Mouse (Mus musculus): ENCODE data around the gene Glt6d1. TPM values are rescaled to one million over a fixed set of nuclear protein-coding genes. Genes with fewer than 3 reads are reported as not detected.
"Not testable (repeated sequence)": the region's sequence is repeated elsewhere in the genome, so short reads cannot be mapped to it uniquely, and the experiment has no call there.

The Glt6d1 gene
- not detected for total RNA-seq (2021)

DNA sequence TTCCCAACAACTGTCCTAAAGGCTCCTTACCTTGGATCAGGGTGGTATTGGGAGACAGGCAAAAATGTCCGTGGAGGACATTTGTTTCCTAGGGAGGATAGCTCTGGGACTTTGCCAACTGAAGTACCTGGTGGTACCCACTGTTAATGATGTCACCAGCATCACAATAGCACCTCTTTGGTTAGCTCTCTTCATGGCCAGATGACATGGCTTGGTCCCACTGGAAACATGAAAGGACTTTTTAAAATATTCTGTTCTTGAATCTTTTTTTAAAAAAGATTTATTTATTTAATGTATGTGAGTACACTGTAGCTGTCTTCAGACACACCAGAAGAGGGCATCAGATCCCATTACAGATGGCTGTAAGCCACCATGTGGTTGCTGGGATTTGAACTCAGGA, at the start of gene Glt6d1:
Gene Glt6d1, minus strand, starts transcription at position 101 of the 400 bp plus-strand sequence.
- intact Hi-C loops (cut with DNase I); DNase-seq: not testable (repeated sequence)

DNA sequence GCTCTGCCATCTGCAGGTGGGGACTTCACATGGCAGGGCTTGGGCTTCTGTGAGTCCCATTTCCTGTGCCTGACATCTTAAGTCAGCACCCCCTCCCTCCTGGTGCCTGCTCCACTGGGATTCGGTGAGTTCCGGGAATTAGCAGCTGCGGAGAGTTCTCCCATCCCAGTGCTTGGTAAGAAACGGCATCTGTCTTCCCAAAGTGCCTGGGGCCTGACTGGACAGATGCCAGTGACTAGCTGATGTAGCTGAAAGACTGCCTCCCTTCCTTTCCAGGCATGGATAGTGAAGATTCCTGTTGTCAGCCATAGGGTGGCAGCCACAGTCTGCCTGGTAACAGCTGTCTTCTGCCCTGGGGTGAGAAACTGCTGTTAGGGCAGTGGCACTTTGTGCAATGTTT, 49.8 kb upstream of the Glt6d1 start:
- no peak for DNase-seq
- intact Hi-C loops (cut with DNase I), result no loop called here

GRCm38 (mm10) chr2:25864230-25864629, 48.6 kb upstream of the Glt6d1 start:
- intact Hi-C loops (cut with DNase I), result no loop called here
- no peak for DNase-seq

DNA sequence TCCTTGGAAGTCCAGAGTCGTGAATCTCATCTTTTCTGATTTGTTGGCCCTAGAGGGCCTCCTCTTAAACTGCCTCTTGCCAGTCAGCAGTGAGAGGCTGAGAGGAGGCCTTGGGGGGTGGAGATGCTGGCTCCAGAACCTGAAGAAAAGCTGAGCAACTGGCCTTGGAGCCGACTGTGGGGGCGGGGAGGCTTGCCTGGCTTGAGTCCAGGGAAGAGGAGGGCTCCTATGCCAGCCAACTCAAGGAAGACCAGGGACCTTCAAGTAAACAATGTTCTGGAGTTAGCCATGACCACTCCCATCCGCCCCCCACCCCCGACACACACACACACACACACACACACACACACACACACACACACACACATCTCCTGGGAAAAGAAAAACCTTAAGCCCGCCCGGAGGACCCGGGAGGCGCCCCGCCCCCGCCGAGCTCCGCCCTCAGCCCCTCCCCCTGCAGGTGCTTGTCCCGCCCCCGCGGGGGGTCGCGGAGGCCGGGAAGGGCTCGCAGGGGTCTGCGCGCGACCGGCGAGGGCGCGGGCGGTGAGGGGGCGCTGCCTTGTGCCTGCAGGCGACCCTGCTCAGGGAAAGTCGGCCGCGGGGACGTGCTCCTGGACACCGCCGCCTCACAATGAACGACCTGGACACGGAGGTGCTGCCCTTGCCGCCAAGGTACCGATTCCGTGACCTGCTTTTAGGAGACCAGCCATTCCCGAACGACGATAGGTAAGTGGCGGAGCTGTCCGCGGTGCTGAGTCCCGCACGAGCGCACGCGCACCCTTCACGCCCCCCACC, 47.9 kb upstream of the Glt6d1 start, which contains the start of gene Kcnt1:
Gene Kcnt1, plus strand, starts transcription at position 398 of the 795 bp plus-strand sequence.
- DNase-seq, result peak; percentile 15 to 29
- intact Hi-C loops (cut with DNase I), result no loop called here

GRCm38 (mm10) chr2:25862696-25863270, 47.1 kb upstream of the Glt6d1 start:
- intact Hi-C loops (cut with DNase I), result no loop called here
- DNase-seq, result no peak

DNA sequence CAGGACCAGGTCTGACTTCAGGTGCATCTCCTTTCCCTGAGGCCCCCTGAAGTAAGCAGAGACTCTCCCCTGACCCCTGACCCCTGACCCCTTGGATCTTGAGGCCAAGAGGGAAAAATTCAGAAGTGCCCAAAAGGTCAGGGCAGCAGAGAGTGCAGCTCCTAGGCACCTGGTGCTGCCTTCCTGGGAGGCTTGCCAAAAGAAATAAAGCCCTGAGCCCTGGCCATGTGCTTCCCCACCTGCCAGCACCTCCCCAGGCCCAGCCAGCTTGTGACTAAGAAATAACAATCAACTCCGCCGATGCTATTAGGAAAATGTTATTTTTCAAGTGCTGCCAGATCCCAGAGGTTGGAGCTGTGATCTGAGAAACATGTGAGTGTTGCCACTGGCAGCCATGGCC, 46.4 kb upstream of the Glt6d1 start:
- intact Hi-C loops (cut with DNase I), result no loop called here
- no peak for DNase-seq

- DNase-seq, result no peak
- intact Hi-C loops (cut with DNase I), result no loop called here
These were observed 44.2 kb upstream of the Glt6d1 start for GRCm38 (mm10) chr2:25859891-25860290.

DNA sequence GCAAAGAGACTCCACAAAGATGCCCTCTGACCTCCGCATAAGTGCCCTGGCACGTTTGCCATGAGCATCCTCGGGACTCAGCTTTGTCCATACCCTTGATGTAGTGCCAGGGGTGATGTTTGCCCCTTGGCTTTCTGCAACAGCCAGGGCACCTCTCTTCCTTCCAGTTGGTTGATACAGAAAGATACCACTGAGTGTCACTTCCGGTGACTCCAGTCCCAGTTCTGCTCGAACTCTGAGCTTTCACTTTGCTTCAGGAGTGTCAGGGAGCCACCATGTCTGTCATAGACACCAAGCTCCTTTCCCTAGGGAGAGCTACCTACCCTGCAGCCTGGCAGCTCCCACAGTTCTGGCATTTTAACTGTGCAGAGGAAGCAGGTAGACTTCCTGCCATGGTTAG, 38.4 kb upstream of the Glt6d1 start:
- intact Hi-C loops (cut with DNase I), result loop anchor here (5.0 kb wide), 1 partner anchor 288 kb away; no protein-coding TSS in a partner anchor
- no peak for DNase-seq

DNA sequence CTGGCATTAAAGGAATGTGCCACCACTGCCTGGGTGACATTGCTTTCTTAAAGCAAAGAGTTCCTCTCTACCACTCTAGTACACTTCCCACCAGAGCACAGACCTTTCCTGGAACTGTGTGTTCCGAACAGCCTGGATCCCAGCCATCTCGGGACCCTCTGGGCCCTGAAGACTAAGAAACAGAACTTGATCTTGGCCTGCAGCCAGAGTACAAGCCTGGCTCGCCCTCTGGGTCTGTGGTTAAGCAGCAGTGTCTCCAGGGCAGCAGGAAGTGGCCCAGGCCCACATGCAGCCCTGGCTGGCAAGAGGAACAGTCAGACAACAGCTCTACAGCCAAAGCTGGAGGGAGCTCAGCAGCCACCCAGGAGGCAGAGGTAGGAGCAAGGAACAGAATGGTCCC, 37.0 kb upstream of the Glt6d1 start:
- intact Hi-C loops (cut with DNase I), result loop anchor here (5.0 kb wide), 1 partner anchor 290 kb away; no protein-coding TSS in a partner anchor

DNA sequence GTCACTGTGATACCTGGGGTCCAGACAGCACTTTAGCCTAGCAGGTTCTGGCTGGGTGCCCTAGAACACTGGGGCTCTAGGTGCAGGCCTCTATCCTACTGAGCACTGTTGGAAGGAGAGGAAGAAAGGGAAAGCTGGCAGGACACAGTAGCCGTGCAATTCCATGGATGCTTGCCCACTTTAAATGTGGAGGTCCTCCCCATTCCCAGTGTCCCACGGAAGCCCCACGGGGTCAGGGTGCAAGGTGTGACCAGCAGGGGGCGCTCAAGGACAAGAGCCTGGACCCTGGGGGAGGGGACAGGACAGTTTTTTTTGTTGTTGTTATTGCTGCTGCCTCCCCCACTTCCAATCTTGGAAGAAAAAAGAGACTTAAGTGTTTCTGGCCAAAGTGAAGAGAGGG, 34.7 kb upstream of the Glt6d1 start:
- intact Hi-C loops (cut with DNase I), result loop anchor here (5.0 kb wide), 1 partner anchor 292 kb away; no protein-coding TSS in a partner anchor
- peak; percentile 50 to 72 for DNase-seq

More for the DNA sequence above, 37.0 kb upstream of the Glt6d1 start:
- peak; percentile 19 to 44 for DNase-seq

- intact Hi-C loops (cut with DNase I), result no loop called here
- no peak for DNase-seq
These were observed 31.6 kb upstream of the Glt6d1 start, which contains the start of gene Sohlh1 for GRCm38 (mm10) chr2:25847226-25847625. Gene Sohlh1 (minus strand): TSS chr2:25847248.

DNA sequence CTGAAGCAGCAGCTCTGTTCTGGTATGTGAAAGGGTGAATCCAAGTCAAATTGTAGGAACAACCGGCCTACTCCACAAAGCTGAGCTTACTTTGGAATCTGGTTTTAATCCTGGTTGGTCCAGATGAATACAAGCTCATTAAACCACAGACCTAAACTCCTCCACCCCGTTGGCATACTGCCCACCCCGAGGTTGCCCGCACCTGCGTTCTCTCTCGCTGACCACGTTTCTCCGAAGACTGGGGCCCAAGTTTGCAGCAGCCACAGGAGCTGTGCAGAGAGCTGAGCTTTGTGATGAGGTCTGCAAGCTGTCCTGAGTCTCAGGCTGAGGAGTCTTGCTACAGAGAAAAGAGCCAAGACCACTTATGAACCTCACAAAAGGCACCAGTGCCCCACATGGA, 30.9 kb upstream of the Glt6d1 start:
- DNase-seq, result no peak
- intact Hi-C loops (cut with DNase I), result no loop called here

DNA sequence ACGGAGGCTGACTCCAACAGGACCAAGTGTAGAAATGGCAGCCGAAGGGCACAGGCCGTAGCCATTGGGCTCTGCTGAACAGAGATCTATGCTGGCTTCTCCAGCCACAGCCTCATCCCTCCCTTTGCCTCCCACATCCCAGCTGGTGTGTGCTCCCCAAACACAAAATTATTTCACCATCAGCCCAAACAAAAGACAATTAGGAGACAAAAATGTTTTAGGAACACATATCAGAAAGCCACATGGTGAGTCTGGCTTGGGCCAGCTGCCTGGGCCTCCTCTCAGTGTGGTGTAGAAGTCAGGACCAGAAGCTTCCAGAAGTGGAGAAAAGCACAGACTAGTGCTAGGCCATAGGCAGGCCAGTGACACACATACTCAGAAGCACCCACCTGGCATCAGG, 28.4 kb upstream of the Glt6d1 start:
- intact Hi-C loops (cut with DNase I), result no loop called here

GRCm38 (mm10) chr2:25842758-25843157, 27.1 kb upstream of the Glt6d1 start:
- intact Hi-C loops (cut with DNase I), result no loop called here
- no peak for DNase-seq

More for the DNA sequence above, 28.4 kb upstream of the Glt6d1 start:
- no peak for DNase-seq

DNA sequence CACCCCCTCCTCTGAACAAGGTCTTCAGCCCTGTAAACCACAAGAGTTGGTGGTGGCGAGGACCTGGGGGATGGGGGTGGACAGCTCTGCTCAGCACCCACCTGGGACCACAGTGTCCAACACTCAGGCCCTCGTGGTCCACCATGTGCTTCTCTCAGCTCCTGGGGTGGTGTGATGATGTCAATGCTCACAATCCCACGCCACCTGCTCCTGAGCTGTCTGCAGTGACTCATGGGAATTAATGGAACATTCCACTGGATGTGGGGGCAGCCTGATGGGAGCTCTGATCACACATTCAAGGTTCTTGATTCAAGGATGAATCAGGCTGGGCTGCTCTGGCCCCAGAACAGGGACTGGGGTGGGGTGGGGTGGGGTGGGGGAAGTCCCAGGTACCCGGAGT, 26.5 kb upstream of the Glt6d1 start:
- intact Hi-C loops (cut with DNase I), result no loop called here
- no peak for DNase-seq

GRCm38 (mm10) chr2:25836291-25836690, 20.6 kb upstream of the Glt6d1 start:
- intact Hi-C loops (cut with DNase I), result loop anchor here (2.0 to 10.0 kb wide), 5 partner anchors 96 to 439 kb away; partner anchors contain the start of gene Ubac1

DNA sequence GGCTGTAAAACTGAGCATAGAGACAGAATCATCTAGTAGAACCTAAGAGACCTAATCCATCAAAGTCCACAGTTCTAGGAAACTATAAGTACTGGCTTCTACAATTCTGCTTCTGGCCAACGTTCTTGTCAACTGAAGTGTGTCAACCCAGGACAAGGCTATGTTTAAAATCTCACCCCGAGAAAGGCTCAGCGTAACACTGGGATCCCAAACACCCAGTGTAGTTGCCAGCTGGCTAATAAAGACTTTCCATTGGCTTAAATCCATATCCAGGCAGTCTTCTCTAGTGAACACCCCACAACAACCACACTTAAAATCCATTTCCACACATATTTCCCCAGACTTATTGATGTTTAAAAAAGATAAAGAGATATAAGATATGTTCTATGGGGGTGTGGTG, 15.1 kb upstream of the Glt6d1 start:
- intact Hi-C loops (cut with DNase I), result loop anchor here (10.0 kb wide), 1 partner anchor 444 kb away; no protein-coding TSS in a partner anchor
- DNase-seq, result peak in 1 of 2 experiments; percentile 12

More at GRCm38 (mm10) chr2:25836291-25836690, 20.6 kb upstream of the Glt6d1 start:
- DNase-seq, result peak; percentile 58 to 79

GRCm38 (mm10) chr2:25828344-25828947, 12.8 kb upstream of the Glt6d1 start:
- intact Hi-C loops (cut with DNase I), result no loop called here
- no peak for DNase-seq

DNA sequence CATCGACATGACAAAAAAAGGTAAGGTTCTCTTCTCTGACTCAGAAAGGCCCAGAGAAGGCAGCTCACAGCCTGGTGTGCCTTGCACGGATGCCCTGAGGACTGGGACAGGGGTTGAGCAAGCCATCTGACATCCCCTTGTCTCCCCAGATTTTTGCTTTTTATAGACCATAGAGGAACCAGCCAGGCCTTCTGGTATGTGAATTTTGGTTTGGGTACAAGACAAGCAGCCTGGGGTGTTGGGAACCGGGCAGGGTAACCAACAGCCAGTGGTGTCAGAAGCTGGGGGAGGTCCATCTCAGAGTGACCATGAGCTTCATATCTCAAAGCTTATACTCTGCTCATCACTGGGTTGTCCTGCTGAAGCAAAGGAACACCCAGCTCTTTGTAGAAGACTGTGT, 9.1 kb upstream of the Glt6d1 start:
- DNase-seq, result no peak
- intact Hi-C loops (cut with DNase I), result no loop called here

DNA sequence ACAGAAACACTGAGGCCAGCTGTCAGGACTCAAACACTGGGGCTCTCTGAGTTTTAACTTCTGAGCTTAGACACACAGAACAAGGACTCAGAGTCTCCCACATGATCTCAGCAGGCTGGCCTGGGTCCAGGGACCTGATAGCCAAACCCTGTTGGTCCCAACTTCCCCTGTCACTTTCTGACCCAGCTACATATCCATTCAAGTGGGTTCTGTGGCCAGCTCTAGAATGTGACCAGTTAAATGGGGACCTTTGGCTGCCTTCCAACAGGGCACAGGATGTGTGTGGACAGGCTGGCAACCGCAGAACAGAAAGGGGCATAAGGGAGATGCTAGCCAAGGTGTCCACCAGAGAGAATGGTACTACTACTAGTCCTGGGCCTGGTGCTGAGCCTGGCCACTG, 7.2 kb upstream of the Glt6d1 start, which contains the start of gene Lcn9:
Gene Lcn9, plus strand, starts transcription at position 348 of the 400 bp plus-strand sequence.
- DNase-seq, result peak in 1 of 2 experiments; percentile 5

DNA sequence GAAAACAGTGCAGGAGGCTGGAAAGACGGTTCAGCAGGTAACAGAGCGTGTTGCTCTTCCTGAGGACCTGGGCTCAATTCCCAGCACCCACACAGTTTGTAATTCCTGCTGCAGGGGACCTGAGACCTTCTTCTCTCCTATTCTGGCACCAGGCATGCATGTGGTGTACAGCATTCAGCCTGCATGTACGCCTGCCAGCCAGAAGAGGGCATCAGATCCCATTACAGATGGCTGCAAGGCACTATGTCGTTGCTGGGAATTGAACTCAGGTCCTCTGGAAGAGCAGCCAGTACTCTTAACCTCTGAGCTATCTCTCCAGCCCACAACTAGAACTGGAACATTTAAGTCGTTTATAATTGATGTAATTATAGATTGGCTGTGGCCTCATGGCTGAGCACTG, 2.3 kb downstream of the Glt6d1 start:
- DNase-seq, result no peak
- intact Hi-C loops (cut with DNase I), result no loop called here

More for the DNA sequence above, 7.2 kb upstream of the Glt6d1 start, which contains the start of gene Lcn9:
- intact Hi-C loops (cut with DNase I), result no loop called here

Measured in heart, postnatal 36 days (tissue).